Mouse (Mus musculus) erythroblast, embryonic 14.5 days (primary cell): ENCODE results near the gene Agmat.

Experiments
- GATA1 ChIP-seq: IDR thresholded peaks from 2 replicates; pipeline ENCODE4 v1.6.1; 2012; ENCODE audit warnings: low read length, inconsistent platforms, mixed read lengths
- TAL1 ChIP-seq: IDR thresholded peaks from 3 replicates; pipeline ENCODE4 v1.6.1; 2012; ENCODE audit warnings: low read length, inconsistent platforms, mixed read lengths

- TF ChIP-seq TAL1, result no peak
- no peak for TF ChIP-seq GATA1
Measured at GRCm38 (mm10) chr4:141787462-141787861, 41.0 kb downstream of the Agmat start.
